Mouse (Mus musculus): Measurements from ENCODE around the gene Cldn11.
A peak's percentile ranks its signal among the peaks of the same experiment; 100 is the strongest.

Gene Cldn11

DNA sequence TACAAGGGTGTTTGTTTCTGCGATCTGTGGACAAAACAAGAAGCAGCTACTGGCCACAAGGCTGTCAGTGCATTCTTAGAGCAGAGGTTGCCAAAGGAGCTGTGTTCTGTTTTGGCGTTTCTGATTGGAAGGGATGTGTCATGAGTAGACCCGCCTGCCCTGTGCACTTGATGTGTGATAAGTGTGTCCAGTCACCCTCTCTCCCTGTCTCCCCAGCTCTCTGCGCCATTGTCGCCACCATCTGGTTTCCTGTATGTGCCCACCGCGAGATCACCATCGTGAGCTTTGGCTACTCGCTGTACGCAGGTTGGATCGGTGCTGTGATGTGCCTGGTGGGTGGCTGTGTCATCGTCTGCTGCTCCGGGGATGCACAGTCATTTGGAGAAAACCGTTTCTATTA is 13.1 kb downstream of the Cldn11 start:
- no peak for DNase-seq

DNA sequence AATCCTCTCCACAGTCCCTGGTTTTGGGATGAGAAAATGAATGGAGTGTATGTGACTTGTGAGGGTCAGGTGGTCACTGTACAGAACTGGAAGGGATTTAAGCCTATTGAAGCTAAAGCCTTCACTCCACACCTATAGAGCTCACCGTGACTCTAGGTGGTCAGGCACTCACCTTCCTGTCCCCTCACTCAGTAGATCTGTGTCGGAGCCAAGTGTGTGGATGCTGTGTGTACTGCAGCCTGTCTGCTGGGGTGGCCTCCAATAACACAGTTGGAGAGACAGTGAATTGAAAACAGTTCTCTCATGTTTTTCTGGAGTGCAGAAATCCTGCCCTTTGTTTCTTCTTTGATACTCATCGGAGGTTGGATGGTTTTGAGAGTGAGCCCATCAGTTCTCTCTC is 16.1 kb downstream of the Cldn11 start:
- DNase-seq: no peak

DNA sequence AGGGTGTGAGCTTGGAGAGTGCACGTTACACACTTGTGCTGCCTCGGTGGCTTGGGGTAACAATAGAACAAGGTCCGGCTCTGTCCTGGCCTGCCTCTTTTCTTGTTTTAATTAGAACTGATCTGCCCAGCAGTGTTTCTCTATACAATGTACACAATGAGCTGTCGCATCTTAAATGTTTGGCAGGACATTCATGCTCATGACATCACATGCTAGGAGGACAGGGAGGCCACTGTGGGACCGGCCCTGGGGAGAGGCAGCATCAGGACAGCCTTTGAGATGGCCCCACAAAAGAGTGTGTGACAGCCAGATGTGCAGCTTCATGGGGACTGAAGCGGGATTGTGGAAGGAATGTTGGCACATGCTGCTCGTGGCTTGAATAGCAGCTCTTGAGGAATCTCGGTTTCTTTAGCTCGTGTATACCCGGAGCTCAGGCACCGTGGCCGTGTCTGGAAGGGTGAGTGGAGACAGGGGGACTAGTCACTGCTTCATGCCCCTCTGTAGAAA is 16.7 kb downstream of the Cldn11 start:
- no peak for DNase-seq

DNA sequence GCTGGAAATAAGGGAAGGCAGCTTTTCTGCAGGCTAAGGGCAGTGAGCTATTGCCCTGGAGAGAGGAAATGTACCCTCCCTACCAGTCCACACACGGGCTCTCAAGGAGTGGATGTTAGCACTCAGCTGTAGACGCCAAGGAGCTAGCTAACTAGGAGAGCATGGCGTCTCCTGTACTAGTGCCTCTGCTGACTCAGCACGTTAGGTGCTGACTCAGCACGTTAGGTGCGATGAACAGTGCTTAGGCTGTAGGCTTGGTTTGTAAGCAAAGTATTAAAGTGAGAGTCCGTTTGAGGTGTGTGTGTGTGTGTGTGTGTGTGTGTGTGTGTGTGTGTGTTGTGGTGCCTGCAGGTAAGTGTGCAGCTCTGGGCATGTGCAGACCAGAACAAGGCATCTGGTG is 40.6 kb downstream of the Cldn11 start:
- DNase-seq: no peak

DNA sequence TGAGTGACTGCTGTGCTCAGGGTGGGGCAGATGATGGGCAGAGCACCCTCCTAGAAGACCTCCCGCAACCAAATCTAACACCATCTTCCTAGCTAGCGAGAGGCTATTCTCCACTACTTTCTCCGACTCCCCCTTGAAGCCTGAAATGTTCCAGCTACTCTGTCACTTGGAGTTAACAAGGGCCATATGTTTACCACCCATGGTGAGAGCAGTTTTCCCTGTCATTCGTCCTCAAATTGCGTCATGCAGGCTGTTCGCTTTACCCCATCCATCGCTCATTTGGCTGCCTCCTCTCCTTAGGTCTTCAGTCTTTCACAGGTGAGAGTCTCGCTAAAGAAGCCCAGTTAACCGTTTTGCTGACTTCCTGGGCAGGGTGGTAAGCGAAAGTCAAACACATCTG is 41.7 kb downstream of the Cldn11 start:
- peak; percentile 61 for DNase-seq

DNA sequence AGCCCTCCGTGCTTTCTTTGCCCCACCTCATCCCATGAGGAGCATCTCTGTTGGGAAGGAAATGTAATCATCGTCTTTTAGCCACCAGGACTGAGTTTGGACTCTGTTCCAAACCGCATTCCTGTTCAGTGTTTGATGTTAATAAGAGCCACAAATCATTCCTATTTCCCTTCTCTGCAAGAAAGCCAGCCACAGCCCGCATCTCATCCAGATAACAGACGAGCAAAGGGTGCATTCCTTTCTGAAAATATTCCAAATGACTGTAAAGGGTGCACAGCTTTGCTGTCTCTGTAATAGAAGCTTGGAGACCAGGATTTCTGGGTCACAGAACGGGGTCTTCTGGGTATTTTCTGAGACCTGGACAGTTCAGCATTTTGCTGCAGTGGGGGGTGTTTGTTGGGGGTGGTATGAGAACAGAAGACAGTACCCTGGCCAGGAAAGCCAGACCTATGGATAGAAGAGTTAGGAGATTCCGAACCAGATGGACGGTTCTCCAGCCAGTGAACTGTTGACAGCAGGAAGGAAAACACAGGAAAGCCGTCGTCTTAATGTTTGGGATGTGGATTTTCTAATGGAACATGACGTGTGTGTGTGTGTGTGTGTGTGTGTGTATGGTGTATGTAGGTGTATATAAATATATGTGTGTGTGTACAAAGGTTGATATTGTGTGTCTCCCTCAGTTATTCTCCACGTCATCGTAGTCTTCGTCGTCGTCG is 49.6 kb downstream of the Cldn11 start:
- no peak for DNase-seq

DNA sequence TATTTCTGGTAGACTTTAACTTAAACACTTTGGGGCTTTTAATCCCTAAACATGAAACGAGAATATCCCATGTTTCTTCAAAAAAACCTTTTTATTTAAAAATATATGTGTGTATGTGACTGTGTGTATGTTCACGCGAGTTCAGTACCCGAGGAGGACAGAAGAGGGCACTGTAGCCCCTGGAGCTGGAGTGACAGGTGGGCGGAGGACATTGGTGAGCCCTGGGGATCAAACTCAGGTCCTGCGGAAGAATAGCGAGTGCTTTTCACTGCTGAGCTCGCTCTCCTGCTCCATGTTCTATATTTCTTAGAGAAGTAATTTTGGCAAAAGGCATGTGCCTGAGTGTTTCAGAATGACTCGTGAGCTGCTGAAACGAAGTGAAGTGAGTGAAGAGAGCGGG is 54.2 kb downstream of the Cldn11 start:
- no peak for DNase-seq

DNA sequence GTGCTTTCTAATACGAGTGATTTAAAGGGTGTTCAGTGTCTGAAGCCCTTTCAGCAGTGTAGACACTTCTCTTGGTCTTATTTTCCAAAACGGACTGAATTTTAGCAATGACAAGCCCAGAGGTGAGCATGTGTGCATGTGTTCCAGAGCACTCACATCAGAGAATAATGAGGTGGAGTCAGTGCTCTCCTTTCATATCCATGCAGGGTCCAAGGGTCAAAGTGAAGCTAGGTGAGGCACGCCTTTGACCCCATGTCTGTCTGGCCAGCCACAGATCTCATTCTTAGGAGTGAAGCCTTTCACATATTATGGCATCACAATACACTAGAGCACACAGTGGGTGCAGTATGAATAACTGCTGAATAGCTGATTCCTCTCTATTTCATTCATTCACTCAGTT is 55.4 kb downstream of the Cldn11 start:
- DNase-seq: no peak

DNA sequence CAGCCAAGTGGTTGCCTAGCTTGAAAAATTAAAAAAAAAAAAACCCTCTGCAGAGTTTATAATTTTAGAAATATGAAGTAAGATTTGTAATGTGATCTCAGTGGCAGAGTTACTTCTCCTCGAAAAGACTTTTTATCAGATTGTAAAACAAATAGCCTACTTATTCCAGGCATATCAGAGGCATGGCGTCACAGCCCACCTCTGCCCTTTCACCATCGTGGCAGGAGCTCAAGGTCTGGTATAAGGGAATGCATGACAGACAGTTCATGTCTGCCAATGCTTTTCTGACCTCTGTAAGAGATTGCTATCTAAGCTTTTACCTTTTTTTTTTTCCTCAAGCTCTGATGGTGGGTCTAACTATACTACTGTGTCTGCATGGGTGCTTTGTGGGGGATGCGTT is 58.3 kb downstream of the Cldn11 start:
- DNase-seq: no peak

DNA sequence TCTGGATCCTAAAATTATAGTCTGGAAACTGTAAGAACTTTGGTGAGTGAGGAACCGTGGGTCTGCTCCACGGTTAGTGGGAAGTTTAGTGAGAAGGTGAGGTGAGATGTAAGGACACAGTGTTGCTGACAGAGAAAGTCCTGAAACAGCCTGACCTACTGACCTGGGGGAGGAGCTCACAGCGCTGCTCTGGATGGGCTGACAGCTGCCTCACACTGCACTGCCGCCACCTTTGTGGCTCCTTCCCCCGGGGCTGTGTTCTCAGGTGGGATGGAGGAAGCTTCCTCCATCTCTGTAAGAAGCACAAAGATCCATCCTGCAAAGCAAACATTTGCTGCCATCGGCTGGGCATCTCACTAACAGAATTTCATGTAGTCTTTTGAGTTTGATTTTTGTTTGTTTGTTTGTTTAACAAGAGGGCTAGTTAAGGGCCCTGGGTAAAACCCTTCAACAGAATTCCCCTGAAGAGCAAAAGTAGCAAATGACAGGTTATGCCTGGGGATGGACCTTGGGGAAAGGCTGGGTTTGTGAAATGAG is 58.8 kb downstream of the Cldn11 start:
- DNase-seq: peak; percentile 61

DNA sequence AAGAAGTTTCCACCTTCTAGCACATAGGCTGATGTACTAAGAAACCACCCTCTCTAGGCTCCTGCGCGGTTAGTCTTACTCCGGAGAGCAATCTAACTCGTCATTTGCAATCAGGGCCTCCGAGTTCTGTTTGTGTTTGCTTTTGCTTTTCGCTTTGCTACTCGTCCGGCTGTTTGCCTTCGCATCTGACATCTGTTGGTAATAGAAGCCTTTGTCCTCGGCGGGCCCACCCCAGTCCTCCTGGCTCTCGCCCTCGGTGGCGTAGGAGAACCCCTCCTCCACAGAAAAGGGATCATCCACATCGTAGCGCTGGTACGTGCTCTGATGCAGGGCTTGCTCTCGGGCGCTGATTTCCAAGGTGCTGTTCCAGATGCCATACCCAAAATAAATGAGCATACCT is 59.3 kb downstream of the Cldn11 start:
- DNase-seq: peak; percentile 57

DNA sequence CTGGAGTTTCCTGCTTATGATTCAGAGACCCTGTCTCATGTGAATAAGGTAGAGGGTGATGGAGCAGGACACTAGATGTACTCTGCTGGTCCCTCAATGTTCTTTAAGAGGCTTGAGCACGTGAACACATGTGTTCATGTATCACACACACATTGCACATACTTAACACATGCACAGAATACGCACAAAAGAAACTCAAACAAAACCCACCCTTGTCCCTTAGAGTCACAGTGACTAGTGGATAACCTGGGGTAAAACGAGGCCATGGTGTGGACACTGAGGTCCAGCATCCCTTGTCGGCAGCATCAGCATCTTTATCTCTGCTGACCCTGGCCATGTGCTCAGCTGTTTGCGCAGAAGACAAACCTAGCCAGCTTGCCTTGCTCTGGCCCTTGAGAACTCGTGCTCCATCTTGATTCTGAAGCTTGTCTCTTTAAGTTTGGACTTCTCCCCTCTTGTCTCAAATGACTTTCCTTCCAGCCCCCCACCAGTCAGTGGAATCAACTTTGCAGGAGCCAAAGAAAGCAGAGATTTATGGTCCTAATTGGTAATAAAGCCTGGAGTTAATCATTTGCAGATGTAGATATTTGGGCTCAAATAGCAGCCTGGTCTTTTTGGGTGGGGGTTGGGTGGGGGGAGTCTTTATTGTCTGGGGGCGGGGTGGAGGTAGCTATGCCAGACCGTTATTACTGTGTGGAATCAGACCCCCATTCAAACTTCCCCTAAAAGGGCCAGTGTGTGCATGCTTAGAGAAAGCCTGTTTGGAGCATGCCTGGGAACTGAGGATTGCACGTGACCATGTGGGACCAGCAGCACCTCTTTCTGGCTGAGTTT is 62.7 kb downstream of the Cldn11 start:
- peak; percentile 78 for DNase-seq

DNA sequence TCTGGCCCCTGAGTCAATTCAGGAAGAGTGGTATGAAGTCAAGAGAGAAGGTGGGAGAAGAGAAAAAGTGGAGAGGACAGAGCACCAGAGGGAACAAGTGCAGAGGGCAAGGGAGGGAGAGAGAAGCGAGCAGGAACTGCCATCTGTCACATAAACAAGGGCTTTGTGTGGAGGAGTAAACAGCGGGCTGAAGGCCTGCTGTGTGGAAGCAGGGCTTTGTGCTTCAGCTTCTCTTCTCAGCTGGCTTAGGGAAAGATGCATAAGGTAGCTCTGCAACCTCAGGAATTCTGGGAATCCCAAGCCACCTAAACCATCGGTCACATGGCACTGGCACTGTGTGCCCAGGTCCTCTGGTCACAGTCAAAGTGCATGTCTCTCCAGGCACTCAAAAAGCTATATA is 64.1 kb downstream of the Cldn11 start:
- DNase-seq: peak; percentile 29

Data from embryo, embryonic 11 days (tissue).